Mouse (Mus musculus): ENCODE results near the gene Prrt4. TPM values are rescaled to one million over a fixed set of nuclear protein-coding genes. Genes with fewer than 3 reads are reported as not detected.
A peak's percentile ranks its signal among the peaks of the same experiment; 100 is the strongest.

The Prrt4 gene
- polyA plus RNA-seq, 1 experiment from 2014 or later: 1.5 TPM

- no peak for ATAC-seq
- Histone ChIP-seq H3K27me3 (no peaks in the 10 kb centered on the region), H3K9me3 (replicated peaks) (no peaks in the 10 kb centered on the region), H3K9ac (no peak overlapping the region), H3K4me2 (no peak overlapping the region), H3K27ac (no peak overlapping the region), H3K4me3 (no peak overlapping the region), H3K4me1 (peaks cover 18% of the 10 kb centered on the region), H3K36me3 (ENCODE audit: poor library complexity, severe bottlenecking) (peaks cover 40% of the 10 kb centered on the region)
- WGBS: 90% methylated on average over 5 of the region's 5 CpGs
These were observed 27.6 kb upstream of the Prrt4 start for GRCm38 (mm10) chr6:29207017-29207416.

GRCm38 (mm10) chr6:29206006-29206405, 26.6 kb upstream of the Prrt4 start:
- WGBS: 93% methylated on average over 10 of the region's 10 CpGs
- H3K36me3 ChIP-seq (ENCODE audit: poor library complexity, severe bottlenecking): peaks cover 42% of the 10 kb centered on the region

GRCm38 (mm10) chr6:29204932-29205614, 25.7 kb upstream of the Prrt4 start:
- H3K9ac ChIP-seq: no peak overlapping the region
- no peak overlapping the region for H3K27ac ChIP-seq
- no peaks in the 10 kb centered on the region for H3K9me3 ChIP-seq (replicated peaks)
- H3K36me3 ChIP-seq (ENCODE audit: poor library complexity, severe bottlenecking): peaks cover 46% of the 10 kb centered on the region
- ATAC-seq: peak; percentile 23; the same call in 1 of the 2 replicates
- H3K4me1 ChIP-seq: peaks cover 4% of the 10 kb centered on the region
- no peak overlapping the region for H3K4me3 ChIP-seq
- H3K27me3 ChIP-seq: no peaks in the 10 kb centered on the region
- H3K4me2 ChIP-seq: no peak overlapping the region
- 53% methylated on average over 15 of the region's 15 CpGs for WGBS

More at GRCm38 (mm10) chr6:29206006-29206405, 26.6 kb upstream of the Prrt4 start:
- H3K9ac ChIP-seq: no peak overlapping the region
- peaks cover 11% of the 10 kb centered on the region for H3K4me1 ChIP-seq
- H3K4me2 ChIP-seq: no peak overlapping the region
- no peaks in the 10 kb centered on the region for H3K9me3 ChIP-seq (replicated peaks)
- no peak for ATAC-seq
- no peak overlapping the region for H3K4me3 ChIP-seq
- no peaks in the 10 kb centered on the region for H3K27me3 ChIP-seq
- H3K27ac ChIP-seq: no peak overlapping the region

- H3K4me1 ChIP-seq: peaks cover 2% of the 10 kb centered on the region; the same call in 1 of the 2 replicates
- 85% methylated on average over 6 of the region's 6 CpGs for WGBS
- H3K9me3 ChIP-seq (replicated peaks): no peaks in the 10 kb centered on the region
- no peak overlapping the region for H3K4me2 ChIP-seq
- no peaks in the 10 kb centered on the region for H3K27me3 ChIP-seq
- no peak for ATAC-seq
- no peak overlapping the region for H3K27ac ChIP-seq
- no peak overlapping the region for H3K4me3 ChIP-seq
- peaks cover 46% of the 10 kb centered on the region for H3K36me3 ChIP-seq (ENCODE audit: poor library complexity, severe bottlenecking)
- no peak overlapping the region for H3K9ac ChIP-seq
These were observed 24.6 kb upstream of the Prrt4 start for GRCm38 (mm10) chr6:29203861-29204585.

GRCm38 (mm10) chr6:29203096-29203495, 23.7 kb upstream of the Prrt4 start:
- H3K36me3 ChIP-seq (ENCODE audit: poor library complexity, severe bottlenecking): peaks cover 46% of the 10 kb centered on the region
- no peaks in the 10 kb centered on the region for H3K9me3 ChIP-seq (replicated peaks)
- 91% methylated on average over 13 of the region's 13 CpGs for WGBS
- no peak overlapping the region for H3K27ac ChIP-seq
- H3K27me3 ChIP-seq: 0 out of 2 replicates have a peak, but pooled peaks cover 2% of the 10 kb centered on the region
- H3K4me2 ChIP-seq: no peak overlapping the region
- peaks cover 10% of the 10 kb centered on the region for H3K4me1 ChIP-seq
- H3K4me3 ChIP-seq: no peak overlapping the region
- no peak overlapping the region for H3K9ac ChIP-seq
- no peak for ATAC-seq

- Histone ChIP-seq H3K9me3 (replicated peaks) (no peaks in the 10 kb centered on the region), H3K36me3 (ENCODE audit: poor library complexity, severe bottlenecking) (peaks cover 45% of the 10 kb centered on the region), H3K4me2 (no peak overlapping the region), H3K27me3 (peaks cover 10% of the 10 kb centered on the region; the same call in 1 of the 2 replicates), H3K27ac (no peak overlapping the region), H3K4me1 (peaks cover 12% of the 10 kb centered on the region), H3K9ac (no peak overlapping the region), H3K4me3 (no peak overlapping the region)
- WGBS: 88% methylated on average over 8 of the region's 8 CpGs
- no peak for ATAC-seq
These were observed 22.6 kb upstream of the Prrt4 start for GRCm38 (mm10) chr6:29201988-29202387.

GRCm38 (mm10) chr6:29201341-29201740, 22.0 kb upstream of the Prrt4 start:
- Histone ChIP-seq H3K4me3 (no peak overlapping the region), H3K4me2 (no peak overlapping the region), H3K9ac (no peak overlapping the region), H3K36me3 (ENCODE audit: poor library complexity, severe bottlenecking) (peaks cover 39% of the 10 kb centered on the region), H3K9me3 (replicated peaks) (no peaks in the 10 kb centered on the region), H3K27ac (no peak overlapping the region), H3K4me1 (peaks cover 12% of the 10 kb centered on the region), H3K27me3 (peaks cover 13% of the 10 kb centered on the region; the same call in 1 of the 2 replicates)
- ATAC-seq: no peak
- 88% methylated on average over 5 of the region's 5 CpGs for WGBS

GRCm38 (mm10) chr6:29200496-29200895, 21.1 kb upstream of the Prrt4 start:
- no peak overlapping the region for H3K9ac ChIP-seq
- peaks cover 33% of the 10 kb centered on the region for H3K36me3 ChIP-seq (ENCODE audit: poor library complexity, severe bottlenecking)
- H3K27ac ChIP-seq: no peak overlapping the region
- peaks cover 19% of the 10 kb centered on the region; the same call in 1 of the 2 replicates for H3K27me3 ChIP-seq
- H3K9me3 ChIP-seq (replicated peaks): no peaks in the 10 kb centered on the region
- H3K4me2 ChIP-seq: no peak overlapping the region
- no peak overlapping the region for H3K4me3 ChIP-seq
- no peak for ATAC-seq
- peaks cover 12% of the 10 kb centered on the region for H3K4me1 ChIP-seq
- 71% methylated on average over 3 of the region's 3 CpGs for WGBS

GRCm38 (mm10) chr6:29199223-29199855, 20.0 kb upstream of the Prrt4 start:
- no peak overlapping the region for H3K27ac ChIP-seq
- H3K9me3 ChIP-seq (replicated peaks): no peaks in the 10 kb centered on the region
- peaks cover 29% of the 10 kb centered on the region for H3K36me3 ChIP-seq (ENCODE audit: poor library complexity, severe bottlenecking)
- ATAC-seq: no peak
- peaks cover 12% of the 10 kb centered on the region for H3K4me1 ChIP-seq
- H3K4me3 ChIP-seq: 0 out of 2 replicates have a peak overlapping the region, but pooled peaks have one; percentile 32
- WGBS: 43% methylated on average over 8 of the region's 8 CpGs
- H3K9ac ChIP-seq: no peak overlapping the region
- peak overlapping the region; percentile 58 for H3K4me2 ChIP-seq
- peaks cover 19% of the 10 kb centered on the region; the same call in 1 of the 2 replicates for H3K27me3 ChIP-seq

GRCm38 (mm10) chr6:29198309-29199222, 19.2 kb upstream of the Prrt4 start:
- WGBS: 12% methylated on average over 25 of the region's 25 CpGs
- Histone ChIP-seq H3K4me3 (peak overlapping the region; percentile 32), H3K27me3 (peaks cover 19% of the 10 kb centered on the region; the same call in 1 of the 2 replicates), H3K27ac (no peak overlapping the region), H3K9me3 (replicated peaks) (no peaks in the 10 kb centered on the region), H3K36me3 (ENCODE audit: poor library complexity, severe bottlenecking) (peaks cover 21% of the 10 kb centered on the region), H3K4me1 (peaks cover 12% of the 10 kb centered on the region), H3K9ac (peak overlapping the region; percentile 60), H3K4me2 (peak overlapping the region; percentile 58)
- ATAC-seq: peak; percentile 89
